8 mouse cellular contexts compared by ENCODE assay signal in genomic region chr4:108350819-108351218, GRCm38 (mm10). TPM values are rescaled to one million over a fixed set of nuclear protein-coding genes. Genes with fewer than 3 reads are reported as not detected.
A peak's percentile ranks its signal among the peaks of the same experiment; 100 is the strongest.
DNase-seq lines count a peak whose midpoint lies in the region; ATAC-seq and TF ChIP-seq lines count a peak whose summit lies in the region.
"Had no signal": no experiment of that assay in that cellular context is flagged by ENCODE, and none has a peak within 500 bp of the region (broad histone marks: within the 10 kb centered on the region; RNA-seq: fewer than 3 reads in every experiment).

No protein-coding gene starts in this region.

- TF ChIP-seq CTCF in thymus, adult 2 months (IDR thresholded peaks at IDR 0.05; ENCODE audit: borderline replicate concordance, control insufficient read depth, extremely low read depth, insufficient read depth, low read length, poor library complexity) = no peak

- no peak for ATAC-seq in liver, embryonic 13.5 days (ENCODE audit: low read depth)
- ATAC-seq in neural tube, embryonic 12.5 days (ENCODE audit: low FRiP score, low read depth) = peak; percentile 81
- no peak for ATAC-seq in cerebellum, adult (ENCODE audit: insufficient number of reproducible peaks, low FRiP score, low TSS enrichment)

- no peaks in the 10 kb centered on the region for H3K27me3 ChIP-seq in liver, embryonic 13.5 days
- no peaks in the 10 kb centered on the region for H3K27me3 ChIP-seq in neural tube, embryonic 12.5 days (replicated peaks)
- H3K27me3 ChIP-seq in thymus, adult 2 months (ENCODE audit: control insufficient read depth, insufficient read depth, low read length) = no peaks in the 10 kb centered on the region; the same call in 1 of the 2 replicates

- H3K4me2 ChIP-seq in liver, embryonic 13.5 days = no peak overlapping the region
- H3K4me2 ChIP-seq in neural tube, embryonic 12.5 days (replicated peaks) = peak overlapping the region; percentile 32

- peak overlapping the region; percentile 6; the same call in 1 of the 2 replicates for H3K27ac ChIP-seq in liver, embryonic 13.5 days
- H3K27ac ChIP-seq in neural tube, embryonic 12.5 days = peak overlapping the region; percentile 46; the same call in 1 of the 2 replicates
- H3K27ac ChIP-seq in thymus, adult 2 months (ENCODE audit: control insufficient read depth, insufficient read depth, low read length) = no peak overlapping the region

- no peak overlapping the region for H3K9ac ChIP-seq in liver, embryonic 13.5 days
- no peak overlapping the region for H3K9ac ChIP-seq in neural tube, embryonic 12.5 days

- WGBS in liver, embryonic 13.5 days (ENCODE audit: insufficient replicate concordance) = 40% methylated on average over 8 of the region's 8 CpGs
- 10% methylated on average over 8 of the region's 8 CpGs for WGBS in neural tube, embryonic 12.5 days
- WGBS in thymus, adult 2 months = 70% methylated on average over 8 of the region's 8 CpGs

- H3K4me3 ChIP-seq in liver, embryonic 13.5 days (replicated peaks) = no peak overlapping the region
- H3K4me3 ChIP-seq in neural tube, embryonic 12.5 days = no peak overlapping the region
- H3K4me3 ChIP-seq in thymus, adult 2 months (ENCODE audit: control insufficient read depth, insufficient read depth, low read length) = no peak overlapping the region

- intact Hi-C loops in heart, postnatal 36 days (cut with DNase I) = no loop called here

- H3K36me3 ChIP-seq in liver, embryonic 13.5 days = no peaks in the 10 kb centered on the region
- H3K36me3 ChIP-seq in neural tube, embryonic 12.5 days = no peaks in the 10 kb centered on the region
- no peaks in the 10 kb centered on the region for H3K36me3 ChIP-seq in thymus, adult 2 months (ENCODE audit: control insufficient read depth, insufficient read depth, low read length)

- peak; percentile 75 for DNase-seq in NIH3T3 (ENCODE audit: low read depth)
- peak; percentile 81 for DNase-seq in embryo, embryonic 11.5 days (ENCODE audit: low read depth, low spot score)
- peak; percentile 38 to 56 for DNase-seq in heart, postnatal 36 days
- DNase-seq in liver, embryonic 13.5 days = no peak
- no peak for DNase-seq in thymus, adult 2 months

- peaks cover 57% of the 10 kb centered on the region for H3K4me1 ChIP-seq in liver, embryonic 13.5 days (replicated peaks)
- peaks cover 31% of the 10 kb centered on the region for H3K4me1 ChIP-seq in neural tube, embryonic 12.5 days
- H3K4me1 ChIP-seq in thymus, adult 2 months (replicated peaks; ENCODE audit: control insufficient read depth, insufficient read depth, low read length) = 0 out of 2 replicates have a peak, but pooled peaks cover 2% of the 10 kb centered on the region

- no peaks in the 10 kb centered on the region for H3K9me3 ChIP-seq in liver, embryonic 13.5 days (replicated peaks)
- H3K9me3 ChIP-seq in neural tube, embryonic 12.5 days = no peaks in the 10 kb centered on the region

- TF ChIP-seq POLR2A in thymus, adult 2 months (IDR thresholded peaks at IDR 0.05; ENCODE audit: control insufficient read depth, extremely low read depth, insufficient read depth, low read length, poor library complexity) = no peak

RNA-seq across cellular contexts. Expression of gene Coa7, which starts 22.9 kb away (rescaled TPM):
- total RNA-seq in heart, postnatal 36 days (2021) = 10 to 100 TPM; 31.8 to 38.1 TPM
- polyA plus RNA-seq in liver, embryonic 13.5 days (2015; fragmentation: Nextera tagmentation; extraction: Ambion mirVana) = 30.8 and 32.6 TPM in 2 replicates
- polyA plus RNA-seq in neural tube, embryonic 12.5 days (2016; fragmentation: Nextera tagmentation; extraction: Ambion mirVana) = 52.5 and 54.8 TPM in 2 replicates
- 9.4 and 10.0 TPM in 2 replicates for polyA plus RNA-seq in thymus, adult 2 months (2012; rRNA removed)

RNA-seq across cellular contexts. Expression of gene Shisal2a, which starts 32.3 kb away (rescaled TPM):
- total RNA-seq in heart, postnatal 36 days (2021) = not detected
- 0.20 and 0.53 TPM in 2 replicates for polyA plus RNA-seq in liver, embryonic 13.5 days (2015; fragmentation: Nextera tagmentation; extraction: Ambion mirVana)
- polyA plus RNA-seq in neural tube, embryonic 12.5 days (2016; fragmentation: Nextera tagmentation; extraction: Ambion mirVana) = 3.2 and 3.5 TPM in 2 replicates
- not detected in 2 replicates for polyA plus RNA-seq in thymus, adult 2 months (2012; rRNA removed)
- polyA plus RNA-seq: small intestine, adult 2 months had no signal

RNA-seq across cellular contexts. Expression of gene Zyg11b, which starts 49.9 kb away (rescaled TPM):
- 10 to 100 TPM; 37.8 to 39.9 TPM for total RNA-seq in heart, postnatal 36 days (2021)
- 2.1 and 2.7 TPM in 2 replicates for polyA plus RNA-seq in liver, embryonic 13.5 days (2015; fragmentation: Nextera tagmentation; extraction: Ambion mirVana)
- 28.3 and 29.5 TPM in 2 replicates for polyA plus RNA-seq in neural tube, embryonic 12.5 days (2016; fragmentation: Nextera tagmentation; extraction: Ambion mirVana)
- polyA plus RNA-seq in thymus, adult 2 months (2012; rRNA removed) = 18.0 and 18.7 TPM in 2 replicates

RNA-seq across cellular contexts. Expression of gene Gpx7, which starts 55.9 kb away (rescaled TPM):
- 1 to 10 TPM; 8.9 to 9.9 TPM for total RNA-seq in heart, postnatal 36 days (2021)
- 10.4 and 12.4 TPM in 2 replicates for polyA plus RNA-seq in liver, embryonic 13.5 days (2015; fragmentation: Nextera tagmentation; extraction: Ambion mirVana)
- polyA plus RNA-seq in neural tube, embryonic 12.5 days (2016; fragmentation: Nextera tagmentation; extraction: Ambion mirVana) = 45.2 and 47.4 TPM in 2 replicates
- 3.7 and 4.7 TPM in 2 replicates for polyA plus RNA-seq in thymus, adult 2 months (2012; rRNA removed)

Comparison
In these comparisons a context has a peak if more than half of its experiments do, and no peak if none do; other contexts are left out.
1. DNase-seq: peak in NIH3T3 (single experiment), embryo, embryonic 11.5 days (single experiment) and heart, postnatal 36 days (2 of 2); none in liver, embryonic 13.5 days (single experiment) and thymus, adult 2 months (single experiment).